Mouse (Mus musculus): ENCODE results near the gene Trpm1. TPM values are rescaled to one million over a fixed set of nuclear protein-coding genes. Genes with fewer than 3 reads are reported as not detected.

Gene Trpm1
- polyA plus RNA-seq, 1 experiment, result 1.7 TPM

DNA sequence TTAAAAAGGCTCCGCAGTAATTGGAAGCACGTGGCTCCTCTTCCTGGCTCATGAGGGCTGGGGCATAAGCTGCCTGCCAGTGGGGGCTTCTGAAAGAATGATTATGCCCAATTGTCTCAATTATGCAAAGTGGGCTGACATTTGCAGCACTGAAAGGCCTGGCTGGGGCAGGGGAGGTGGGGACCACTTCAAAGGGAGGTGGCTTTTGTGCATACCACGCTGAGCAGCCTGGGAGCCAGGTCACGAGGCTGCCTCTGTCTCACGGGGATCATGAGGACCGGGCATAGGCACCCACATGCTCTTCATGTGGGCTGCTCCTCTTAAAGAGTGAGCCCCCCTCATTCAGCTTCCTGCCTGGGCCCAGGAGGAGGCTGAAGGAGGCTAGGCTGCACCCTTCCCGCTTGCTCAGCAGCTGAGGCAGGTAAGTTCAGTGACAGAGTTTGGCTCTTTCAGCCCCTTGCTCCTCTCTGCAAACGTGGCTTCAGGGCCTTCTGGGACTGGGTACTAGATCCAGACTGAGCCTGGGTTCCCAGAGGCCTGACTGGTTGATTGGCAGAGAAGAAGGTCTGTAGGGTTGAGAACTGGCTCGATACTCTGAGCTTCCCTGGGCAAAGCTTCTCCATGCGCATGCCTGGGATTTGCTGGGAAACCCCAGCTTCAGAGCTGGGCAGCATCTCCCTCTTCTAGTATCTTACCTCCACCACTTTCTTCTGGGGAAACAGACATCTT lies 31.7 kb downstream of the Trpm1 start:
- no peaks in the 10 kb centered on the region for H3K36me3 ChIP-seq (ENCODE audit: control insufficient read depth, insufficient read depth, low read length)
- peak; percentile 45 for DNase-seq
- TF ChIP-seq POLR2A (IDR thresholded peaks at IDR 0.05; ENCODE audit: control insufficient read depth, extremely low read depth, insufficient read depth, low read length, poor library complexity) (no peak), CTCF (IDR thresholded peaks at IDR 0.05; ENCODE audit: borderline replicate concordance, control insufficient read depth, extremely low read depth, insufficient read depth, low read length, poor library complexity) (no peak)
- no peak overlapping the region for H3K4me3 ChIP-seq (ENCODE audit: control insufficient read depth, insufficient read depth, low read length)
- peaks cover 10% of the 10 kb centered on the region for H3K4me1 ChIP-seq (replicated peaks; ENCODE audit: control insufficient read depth, insufficient read depth, low read length)
- H3K27ac ChIP-seq (ENCODE audit: control insufficient read depth, insufficient read depth, low read length), result peak overlapping the region; percentile 14; the same call in 1 of the 2 replicates
- whole genome bisulfite sequencing, result 46% methylated on average over 10 of the region's 10 CpGs
- H3K27me3 ChIP-seq (ENCODE audit: control insufficient read depth, insufficient read depth, low read length), result no peaks in the 10 kb centered on the region

GRCm38 (mm10) chr7:64185932-64186312 lies 32.3 kb downstream of the Trpm1 start:
- H3K27ac ChIP-seq (ENCODE audit: control insufficient read depth, insufficient read depth, low read length), result no peak overlapping the region
- H3K4me1 ChIP-seq (replicated peaks; ENCODE audit: control insufficient read depth, insufficient read depth, low read length), result peaks cover 10% of the 10 kb centered on the region
- no peaks in the 10 kb centered on the region for H3K27me3 ChIP-seq (ENCODE audit: control insufficient read depth, insufficient read depth, low read length)
- 87% methylated on average over 3 of the region's 3 CpGs for WGBS
- no peaks in the 10 kb centered on the region for H3K36me3 ChIP-seq (ENCODE audit: control insufficient read depth, insufficient read depth, low read length)
- H3K4me3 ChIP-seq (ENCODE audit: control insufficient read depth, insufficient read depth, low read length), result no peak overlapping the region
- DNase-seq, result no peak
- no peak for TF ChIP-seq POLR2A (IDR thresholded peaks at IDR 0.05; ENCODE audit: control insufficient read depth, extremely low read depth, insufficient read depth, low read length, poor library complexity)
- TF ChIP-seq CTCF (IDR thresholded peaks at IDR 0.05; ENCODE audit: borderline replicate concordance, control insufficient read depth, extremely low read depth, insufficient read depth, low read length, poor library complexity), result no peak

DNA sequence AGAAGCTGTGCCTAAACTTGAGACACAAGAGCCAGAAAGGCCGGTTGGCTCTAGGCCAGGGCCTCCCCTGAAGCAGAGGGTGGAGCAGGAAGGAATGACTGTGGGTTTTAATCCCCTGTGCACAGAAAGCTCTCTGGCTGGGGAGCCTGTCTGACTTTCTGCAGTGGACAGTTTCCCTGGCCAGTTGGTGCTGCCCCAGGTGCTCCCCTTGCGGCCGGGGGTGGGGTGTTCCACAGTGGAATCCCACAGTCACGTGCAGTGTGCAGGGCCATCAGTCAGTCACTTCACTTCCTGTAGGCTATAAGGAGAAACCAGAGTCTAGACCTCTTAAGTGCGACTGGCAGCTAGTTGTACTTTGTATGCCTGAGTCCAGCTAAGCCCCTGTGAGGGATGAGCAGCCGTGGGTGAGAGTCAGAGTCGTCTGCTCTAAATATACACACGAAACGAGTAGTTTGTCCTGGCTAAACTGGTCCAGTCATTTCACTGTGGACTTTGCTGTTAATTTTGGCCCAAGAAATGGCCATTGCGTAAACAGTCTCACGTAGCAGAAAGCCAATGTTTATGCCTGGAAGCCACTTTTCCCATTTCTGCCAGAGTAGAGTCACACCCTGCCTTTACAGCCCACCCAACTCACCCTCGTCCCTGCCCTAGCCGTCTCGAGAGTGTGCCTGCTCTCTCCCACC lies 38.8 kb downstream of the Trpm1 start:
- Histone ChIP-seq H3K36me3 (ENCODE audit: control insufficient read depth, insufficient read depth, low read length) (no peaks in the 10 kb centered on the region), H3K27ac (ENCODE audit: control insufficient read depth, insufficient read depth, low read length) (no peak overlapping the region), H3K4me3 (ENCODE audit: control insufficient read depth, insufficient read depth, low read length) (no peak overlapping the region), H3K27me3 (ENCODE audit: control insufficient read depth, insufficient read depth, low read length) (no peaks in the 10 kb centered on the region), H3K4me1 (replicated peaks; ENCODE audit: control insufficient read depth, insufficient read depth, low read length) (peaks cover 15% of the 10 kb centered on the region)
- TF ChIP-seq POLR2A (IDR thresholded peaks at IDR 0.05; ENCODE audit: control insufficient read depth, extremely low read depth, insufficient read depth, low read length, poor library complexity) (no peak), CTCF (IDR thresholded peaks at IDR 0.05; ENCODE audit: borderline replicate concordance, control insufficient read depth, extremely low read depth, insufficient read depth, low read length, poor library complexity) (no peak)
- WGBS, result 53% methylated on average over 14 of the region's 14 CpGs
- no peak for DNase-seq

GRCm38 (mm10) chr7:64193476-64193875 lies 39.8 kb downstream of the Trpm1 start:
- Histone ChIP-seq H3K4me3 (ENCODE audit: control insufficient read depth, insufficient read depth, low read length) (no peak overlapping the region), H3K27me3 (ENCODE audit: control insufficient read depth, insufficient read depth, low read length) (no peaks in the 10 kb centered on the region), H3K4me1 (replicated peaks; ENCODE audit: control insufficient read depth, insufficient read depth, low read length) (peaks cover 15% of the 10 kb centered on the region), H3K27ac (ENCODE audit: control insufficient read depth, insufficient read depth, low read length) (no peak overlapping the region), H3K36me3 (ENCODE audit: control insufficient read depth, insufficient read depth, low read length) (no peaks in the 10 kb centered on the region)
- TF ChIP-seq CTCF (IDR thresholded peaks at IDR 0.05; ENCODE audit: borderline replicate concordance, control insufficient read depth, extremely low read depth, insufficient read depth, low read length, poor library complexity) (no peak), POLR2A (IDR thresholded peaks at IDR 0.05; ENCODE audit: control insufficient read depth, extremely low read depth, insufficient read depth, low read length, poor library complexity) (no peak)
- WGBS, result 91% methylated on average over 5 of the region's 5 CpGs
- no peak for DNase-seq

DNA sequence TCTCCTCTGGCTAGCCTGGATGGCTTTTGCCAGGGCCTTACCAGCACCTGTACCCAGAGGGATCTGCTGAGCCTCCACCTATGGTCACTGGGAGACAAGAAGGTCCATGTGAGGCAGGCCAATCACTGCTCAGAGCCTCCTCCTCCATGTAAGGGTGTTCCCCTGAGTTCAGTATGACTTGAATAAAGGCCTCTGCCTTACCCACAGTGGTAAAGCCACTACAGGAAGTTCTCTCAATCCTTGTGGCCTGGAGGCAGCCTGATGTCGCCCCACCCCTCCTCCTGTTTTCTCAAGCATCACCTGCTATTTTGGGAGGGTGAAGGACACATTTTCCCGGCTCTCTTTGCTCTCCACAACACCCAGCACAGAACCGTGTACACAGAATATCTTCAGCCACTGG lies 42.5 kb downstream of the Trpm1 start:
- peaks cover 15% of the 10 kb centered on the region for H3K4me1 ChIP-seq (replicated peaks; ENCODE audit: control insufficient read depth, insufficient read depth, low read length)
- no peak overlapping the region for H3K4me3 ChIP-seq (ENCODE audit: control insufficient read depth, insufficient read depth, low read length)
- TF ChIP-seq CTCF (IDR thresholded peaks at IDR 0.05; ENCODE audit: borderline replicate concordance, control insufficient read depth, extremely low read depth, insufficient read depth, low read length, poor library complexity), result no peak
- no peak for TF ChIP-seq POLR2A (IDR thresholded peaks at IDR 0.05; ENCODE audit: control insufficient read depth, extremely low read depth, insufficient read depth, low read length, poor library complexity)
- no peak for DNase-seq
- WGBS, result 6% methylated on average over 3 of the region's 3 CpGs
- H3K27ac ChIP-seq (ENCODE audit: control insufficient read depth, insufficient read depth, low read length), result no peak overlapping the region
- H3K36me3 ChIP-seq (ENCODE audit: control insufficient read depth, insufficient read depth, low read length), result no peaks in the 10 kb centered on the region
- no peaks in the 10 kb centered on the region for H3K27me3 ChIP-seq (ENCODE audit: control insufficient read depth, insufficient read depth, low read length)

DNA sequence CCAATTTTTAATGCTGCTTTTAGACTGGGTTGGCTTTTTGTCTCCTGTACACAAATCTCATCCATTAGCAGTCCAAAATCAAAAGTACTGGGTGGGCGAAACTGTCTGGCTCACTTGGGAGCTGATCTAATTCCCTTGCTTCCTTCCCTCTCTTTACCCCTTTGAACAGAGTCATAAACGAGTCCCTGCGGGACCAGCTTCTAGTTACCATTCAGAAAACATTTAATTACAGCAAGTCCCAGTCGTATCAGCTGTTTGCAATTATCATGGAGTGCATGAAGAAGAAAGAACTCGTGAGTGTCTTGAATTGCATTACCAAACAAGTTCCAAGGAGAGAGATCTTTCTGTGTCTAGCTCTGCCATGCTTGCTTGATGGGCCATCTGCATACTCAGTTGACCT lies 55.1 kb downstream of the Trpm1 start:
- H3K27me3 ChIP-seq (ENCODE audit: control insufficient read depth, insufficient read depth, low read length), result no peaks in the 10 kb centered on the region
- no peaks in the 10 kb centered on the region for H3K36me3 ChIP-seq (ENCODE audit: control insufficient read depth, insufficient read depth, low read length)
- WGBS, result 78% methylated on average over 5 of the region's 5 CpGs
- no peak for DNase-seq
- TF ChIP-seq POLR2A (IDR thresholded peaks at IDR 0.05; ENCODE audit: control insufficient read depth, extremely low read depth, insufficient read depth, low read length, poor library complexity) (no peak), CTCF (IDR thresholded peaks at IDR 0.05; ENCODE audit: borderline replicate concordance, control insufficient read depth, extremely low read depth, insufficient read depth, low read length, poor library complexity) (no peak)
- H3K27ac ChIP-seq (ENCODE audit: control insufficient read depth, insufficient read depth, low read length), result no peak overlapping the region
- H3K4me3 ChIP-seq (ENCODE audit: control insufficient read depth, insufficient read depth, low read length), result no peak overlapping the region
- H3K4me1 ChIP-seq (replicated peaks; ENCODE audit: control insufficient read depth, insufficient read depth, low read length), result no peaks in the 10 kb centered on the region

All from thymus, adult 2 months (tissue).